Mouse (Mus musculus): ENCODE data around the gene Zfp692. TPM values are rescaled to one million over a fixed set of nuclear protein-coding genes. Genes with fewer than 3 reads are reported as not detected.

Gene Zfp692
- polyA plus RNA-seq (2012; rRNA removed), result 62.8 and 69.6 TPM in 2 replicates

DNA sequence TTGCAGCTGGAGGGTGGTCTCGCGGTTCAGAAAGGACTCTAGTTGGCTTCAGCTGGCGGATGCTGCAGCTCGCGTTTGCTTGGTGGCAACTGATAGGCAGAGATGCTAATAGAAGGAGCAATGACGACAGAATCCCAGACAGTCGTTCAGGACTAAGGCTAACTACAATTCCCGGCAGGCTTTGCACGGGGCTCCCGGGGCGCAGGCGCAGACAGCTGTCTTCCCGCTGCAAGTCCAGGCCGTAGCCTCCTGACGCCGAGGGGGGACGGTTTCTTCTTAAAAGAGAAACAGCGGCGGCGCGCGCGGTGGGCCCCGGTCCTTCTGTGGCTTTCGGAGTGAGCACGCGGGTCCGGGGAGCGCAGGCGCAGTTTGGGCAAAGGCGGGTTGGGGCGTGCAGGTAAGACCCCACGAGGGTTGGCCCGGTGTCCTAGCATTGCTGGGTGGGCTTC is at the start of gene Zfp692:
TSS of gene Zfp692 (plus strand) at position 210 of the 449 bp plus-strand sequence.

DNA sequence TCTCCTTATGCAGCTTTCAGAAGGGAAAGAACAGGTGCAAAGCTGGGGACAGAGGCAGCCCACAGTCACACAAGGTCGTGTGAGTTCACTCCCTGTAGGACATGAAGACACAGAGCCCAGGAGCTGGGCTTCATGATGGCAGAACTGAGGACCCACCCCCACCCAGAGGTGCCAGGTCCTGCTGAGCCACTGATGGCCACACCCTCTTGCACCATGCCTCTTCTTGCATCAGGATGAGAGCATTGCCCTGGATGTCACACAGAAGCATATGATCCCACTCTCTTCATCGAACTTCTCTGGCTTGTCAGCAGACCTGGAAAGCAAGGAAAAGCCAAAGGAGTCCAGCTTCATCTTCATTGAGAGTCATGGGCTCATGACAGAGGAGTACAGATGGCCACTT is 32.3 kb upstream of the Zfp692 start, which contains the start of gene 4930438A08Rik:
TSS of gene 4930438A08Rik (plus strand) at position 228 of the 400 bp plus-strand sequence.

GRCm38 (mm10) chr11:58330276-58331148 is 23.6 kb downstream of the Zfp692 start, which contains the start of the genes Zfp672 and Sh3bp5l:
Gene Zfp672, minus strand, starts transcription at chr11:58330339.
Gene Sh3bp5l, plus strand, starts transcription at chr11:58330724.

Other genes with a start within 250 kb of the Zfp692 start
- gene Gm12248, start 213.9 kb upstream of the Zfp692 start, polyA plus RNA-seq (2012; rRNA removed), result not detected in 2 replicates
- 107 and 111 TPM in 2 replicates for gene Cnot8, start 202.9 kb upstream of the Zfp692 start, polyA plus RNA-seq (2012; rRNA removed)
- gene Gemin5, start 138.5 kb upstream of the Zfp692 start, polyA plus RNA-seq (2012; rRNA removed), result 11.3 and 12.1 TPM in 2 replicates
- gene Mrpl22, start 135.4 kb upstream of the Zfp692 start, polyA plus RNA-seq (2012; rRNA removed), result 77.5 and 91.2 TPM in 2 replicates
- gene Igtp, start 107.5 kb upstream of the Zfp692 start, polyA plus RNA-seq (2012; rRNA removed), result 2.6 and 4.7 TPM in 2 replicates
- 2.0 and 2.4 TPM in 2 replicates for gene Irgm2, start 107.5 kb upstream of the Zfp692 start, polyA plus RNA-seq (2012; rRNA removed)
- 0.04 and 0.05 TPM in 2 replicates for gene 4930438A08Rik, start 32.3 kb upstream of the Zfp692 start, polyA plus RNA-seq (2012; rRNA removed)
- 35.2 and 38.3 TPM in 2 replicates for gene Zfp672, start 23.3 kb downstream of the Zfp692 start, polyA plus RNA-seq (2012; rRNA removed)
- gene Sh3bp5l, start 23.7 kb downstream of the Zfp692 start, polyA plus RNA-seq (2012; rRNA removed), result 38.0 and 39.2 TPM in 2 replicates
- 0.11 and 0.13 TPM in 2 replicates for gene Lypd8, start 72.0 kb downstream of the Zfp692 start, polyA plus RNA-seq (2012; rRNA removed)
- gene 1810065E05Rik, start 114.0 kb downstream of the Zfp692 start, polyA plus RNA-seq (2012; rRNA removed), result not detected in 2 replicates
- gene Gm12253, start 125.5 kb downstream of the Zfp692 start, polyA plus RNA-seq (2012; rRNA removed), result not detected in 2 replicates
- gene Lypd9, start 145.9 kb downstream of the Zfp692 start, polyA plus RNA-seq (2012; rRNA removed), result not detected in 2 replicates
- not detected in 2 replicates for gene Olfr30, start 155.2 kb downstream of the Zfp692 start, polyA plus RNA-seq (2012; rRNA removed)
- gene Olfr332, start 185.5 kb downstream of the Zfp692 start, polyA plus RNA-seq (2012; rRNA removed), result not detected in 2 replicates
- gene Olfr331, start 195.5 kb downstream of the Zfp692 start, polyA plus RNA-seq (2012; rRNA removed), result not detected in 2 replicates
- not detected in 2 replicates for gene Olfr330, start 227.8 kb downstream of the Zfp692 start, polyA plus RNA-seq (2012; rRNA removed)
- gene Olfr329-ps, start 239.4 kb downstream of the Zfp692 start, polyA plus RNA-seq (2012; rRNA removed), result not detected in 2 replicates
- 0.02 and 0.03 TPM in 2 replicates for gene Olfr328, start 248.6 kb downstream of the Zfp692 start, polyA plus RNA-seq (2012; rRNA removed)